Mouse (Mus musculus) midbrain, embryonic 16.5 days (tissue): ENCODE results near the gene Fam173b. TPM values are rescaled to one million over a fixed set of nuclear protein-coding genes. Genes with fewer than 3 reads are reported as not detected.

Experiments
- polyA plus RNA-seq: library from polyadenylated mRNA; unstranded; fragments of >200 nt; fragmentation: Nextera tagmentation; extraction: Ambion mirVana; gene quantifications from 2 replicates; pipeline ENCODE4 v1.2.1, GENCODE M21; 2015

Fam173b gene
- polyA plus RNA-seq, 1 experiment from 2014 or later: 9.3 TPM

Other genes with a start within 250 kb of the Fam173b start
- gene Ankrd33b, start 234.1 kb upstream of the Fam173b start, polyA plus RNA-seq: 0.53 and 0.69 TPM in 2 replicates
- 2.0 and 2.5 TPM in 2 replicates for gene Ropn1l, start 148.1 kb upstream of the Fam173b start, polyA plus RNA-seq
- gene March6, start 70.8 kb upstream of the Fam173b start, polyA plus RNA-seq: 99.8 and 106 TPM in 2 replicates
- 8.7 and 12.8 TPM in 2 replicates for gene Cmbl, start 36.5 kb upstream of the Fam173b start, polyA plus RNA-seq
- 484 and 516 TPM in 2 replicates for gene Cct5, start within 50 bp of the Fam173b start, polyA plus RNA-seq